10 mouse cellular contexts compared by ENCODE assay signal in genomic region chr3:75720663-75721062, GRCm38 (mm10). TPM values are rescaled to one million over a fixed set of nuclear protein-coding genes. Genes with fewer than 3 reads are reported as not detected.
DNase-seq lines count a peak whose midpoint lies in the region; TF ChIP-seq lines count a peak whose summit lies in the region.
"Had no signal": no experiment of that assay in that cellular context is flagged by ENCODE, and none has a peak within 500 bp of the region (broad histone marks: within the 10 kb centered on the region; RNA-seq: fewer than 3 reads in every experiment).

No protein-coding gene starts in this region.

- H3K27ac ChIP-seq in layer of hippocampus, adult 2 months: no peak overlapping the region

- peak; percentile 8 for DNase-seq in adrenal gland, postnatal 10 days
- no peak for DNase-seq in adrenal gland, adult 2 months
- peak in 1 of 2 experiments; percentile 26 for DNase-seq in layer of hippocampus, adult 2 months (ENCODE audit: low spot score in 2 of 2)
- DNase-seq in layer of hippocampus, adult 9-11 months: no peak
- peak; percentile 39 for DNase-seq in R1 (ENCODE audit: low read depth, low spot score)
- peak; percentile 56 for DNase-seq in lung, postnatal 36 days
- DNase-seq in testis, postnatal 10 days (ENCODE audit: low spot score): no peak
- no peak for DNase-seq in ovary, postnatal 10 days (ENCODE audit: low spot score)

- TF ChIP-seq CTCF in layer of hippocampus, adult 2 months (conservative IDR thresholded peaks at IDR 0.05): peak; percentile 88

- H3K4me3 ChIP-seq in layer of hippocampus, adult 2 months: no peak overlapping the region

RNA-seq across cellular contexts. Expression of gene Gm29133, which starts 27.3 kb away (rescaled TPM):
- not detected for total RNA-seq in adrenal gland, postnatal 10 days (2021)
- total RNA-seq in adrenal gland, adult 2 months (2021): not detected
- polyA plus RNA-seq in adrenal gland, adult 2 months (2012; rRNA removed): not detected in 2 replicates
- total RNA-seq in layer of hippocampus, adult 2 months (2021): not detected
- total RNA-seq: layer of hippocampus, postnatal 25 days had no signal
- polyA plus RNA-seq: cortical plate, adult 2 months had no signal

Comparison
In these comparisons a context has a peak if more than half of its experiments do, and no peak if none do; other contexts are left out.
1. DNase-seq: peak in adrenal gland, postnatal 10 days (single experiment), R1 (single experiment) and lung, postnatal 36 days (single experiment); none in adrenal gland, adult 2 months (single experiment), layer of hippocampus, adult 9-11 months (single experiment), testis, postnatal 10 days (single experiment) and ovary, postnatal 10 days (single experiment).